Mouse (Mus musculus): ENCODE results near the gene Rgs7bp. TPM values are rescaled to one million over a fixed set of nuclear protein-coding genes. Genes with fewer than 3 reads are reported as not detected.

Gene Rgs7bp
- polyA plus RNA-seq, 1 experiment from 2014 or later: 14.0 TPM

DNA sequence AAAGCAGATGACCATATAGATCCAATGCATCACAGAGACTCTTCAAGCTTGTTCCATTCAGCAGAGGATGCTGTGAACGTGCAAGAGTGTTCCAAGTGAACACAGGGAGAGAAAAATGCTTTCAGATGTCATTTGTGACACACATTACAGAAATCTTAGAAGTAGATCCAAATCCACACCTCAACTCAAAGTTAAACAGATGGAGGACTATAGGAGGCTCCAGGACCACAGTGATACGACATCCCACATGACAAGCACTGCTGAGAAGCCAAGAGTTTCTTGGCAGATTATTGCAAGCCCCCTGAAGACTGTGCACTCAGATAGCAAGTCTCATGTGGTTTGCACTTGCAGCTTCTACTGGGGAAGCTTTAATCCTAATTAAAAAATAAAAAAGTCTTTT, 53.0 kb downstream of the Rgs7bp start:
- H3K27me3 ChIP-seq: no peaks in the 10 kb centered on the region
- ATAC-seq (ENCODE audit: low read depth): no peak
- no peak overlapping the region for H3K9ac ChIP-seq
- 81% methylated on average over 2 of the region's 2 CpGs for WGBS
- H3K9me3 ChIP-seq: no peaks in the 10 kb centered on the region
- H3K4me3 ChIP-seq: no peak overlapping the region
- H3K4me1 ChIP-seq (replicated peaks): no peaks in the 10 kb centered on the region; the same call in 1 of the 2 replicates
- H3K36me3 ChIP-seq: no peaks in the 10 kb centered on the region
- no peak overlapping the region for H3K4me2 ChIP-seq
- no peak overlapping the region for H3K27ac ChIP-seq (replicated peaks)

DNA sequence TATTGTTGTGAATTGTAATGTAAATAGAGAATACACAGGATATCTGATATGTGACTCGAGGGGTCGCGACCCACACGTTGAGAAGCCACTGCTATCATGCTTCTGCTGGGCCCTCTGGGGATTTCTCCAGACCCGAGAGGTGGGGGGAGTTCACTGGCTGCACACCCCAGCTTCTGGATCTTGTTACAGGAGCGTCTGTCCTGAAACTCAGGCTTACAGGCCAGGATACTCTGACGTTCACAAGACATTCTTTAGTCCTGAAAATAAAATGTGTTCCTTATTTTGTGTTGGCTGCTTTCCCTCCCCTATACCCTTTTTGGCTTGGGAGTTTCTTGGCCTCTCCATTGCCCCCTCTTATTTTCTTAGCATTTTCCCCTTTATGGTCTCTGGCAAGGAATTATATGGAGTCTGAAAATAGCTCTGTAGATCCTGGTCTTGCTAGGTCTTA, 65.9 kb downstream of the Rgs7bp start:
- H3K27me3 ChIP-seq: no peaks in the 10 kb centered on the region
- ATAC-seq (ENCODE audit: low read depth): no peak
- H3K4me2 ChIP-seq: no peak overlapping the region
- WGBS: 73% methylated on average over 7 of the region's 7 CpGs
- no peak overlapping the region for H3K9ac ChIP-seq
- H3K36me3 ChIP-seq: no peaks in the 10 kb centered on the region
- no peak overlapping the region for H3K27ac ChIP-seq (replicated peaks)
- H3K4me3 ChIP-seq: no peak overlapping the region
- no peaks in the 10 kb centered on the region for H3K9me3 ChIP-seq
- no peaks in the 10 kb centered on the region for H3K4me1 ChIP-seq (replicated peaks)

DNA sequence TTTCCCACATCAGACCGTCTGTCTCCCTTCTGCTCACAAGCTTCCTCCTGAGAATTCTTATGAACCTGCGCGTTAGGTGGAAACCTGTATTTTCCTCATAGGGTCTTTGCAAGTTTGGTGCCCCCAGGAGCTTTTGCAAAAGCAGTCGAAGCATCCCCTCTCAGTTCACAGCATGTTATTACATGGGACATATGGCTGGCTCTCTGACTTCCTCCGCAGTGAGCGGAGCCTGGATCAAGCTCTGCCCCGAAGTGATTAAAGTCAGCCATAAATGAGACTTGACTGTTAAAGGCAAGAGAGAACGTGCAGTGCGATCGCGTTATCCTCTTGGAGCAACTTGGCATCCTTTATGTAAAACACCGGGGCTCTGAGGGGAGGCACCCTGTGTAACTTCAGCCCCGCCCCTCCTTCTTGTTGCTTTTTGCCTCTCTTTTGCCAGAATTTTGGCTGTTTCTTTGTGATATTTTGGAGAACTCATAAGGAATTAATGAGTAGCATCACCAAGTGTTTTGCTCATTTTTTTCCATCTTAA, 66.7 kb downstream of the Rgs7bp start:
- H3K27me3 ChIP-seq: no peaks in the 10 kb centered on the region
- no peak for ATAC-seq (ENCODE audit: low read depth)
- H3K4me1 ChIP-seq (replicated peaks): no peaks in the 10 kb centered on the region
- WGBS: 84% methylated on average over 13 of the region's 13 CpGs
- H3K4me2 ChIP-seq: no peak overlapping the region
- no peaks in the 10 kb centered on the region for H3K36me3 ChIP-seq
- H3K4me3 ChIP-seq: no peak overlapping the region
- H3K9ac ChIP-seq: no peak overlapping the region
- H3K9me3 ChIP-seq: no peaks in the 10 kb centered on the region
- no peak overlapping the region for H3K27ac ChIP-seq (replicated peaks)

DNA sequence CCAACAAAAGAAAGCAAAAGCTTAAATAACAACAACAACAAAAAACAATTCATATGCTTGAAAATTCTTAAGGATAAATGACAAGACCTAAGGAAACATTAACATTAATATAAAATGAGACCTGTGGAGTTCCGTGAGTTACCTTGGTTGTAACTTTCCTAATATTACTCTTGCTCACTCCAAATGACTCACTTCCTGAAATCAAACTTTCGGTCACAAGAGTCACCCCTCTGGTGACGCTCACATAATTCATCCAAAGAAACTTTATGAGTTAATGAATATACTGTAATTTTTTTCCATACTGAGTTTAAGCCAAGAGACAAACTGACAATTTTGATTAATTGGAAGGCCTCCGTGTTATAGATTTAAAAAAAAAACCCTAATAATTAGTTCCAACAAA, 69.0 kb downstream of the Rgs7bp start:
- H3K36me3 ChIP-seq: no peaks in the 10 kb centered on the region
- H3K27ac ChIP-seq (replicated peaks): no peak overlapping the region
- no peak overlapping the region for H3K4me3 ChIP-seq
- 0 out of 2 replicates have a peak, but pooled peaks cover 7% of the 10 kb centered on the region for H3K9me3 ChIP-seq
- no peaks in the 10 kb centered on the region for H3K4me1 ChIP-seq (replicated peaks)
- H3K9ac ChIP-seq: no peak overlapping the region
- H3K27me3 ChIP-seq: no peaks in the 10 kb centered on the region
- H3K4me2 ChIP-seq: no peak overlapping the region
- ATAC-seq (ENCODE audit: low read depth): no peak
- 88% methylated on average over 4 of the region's 4 CpGs for WGBS

DNA sequence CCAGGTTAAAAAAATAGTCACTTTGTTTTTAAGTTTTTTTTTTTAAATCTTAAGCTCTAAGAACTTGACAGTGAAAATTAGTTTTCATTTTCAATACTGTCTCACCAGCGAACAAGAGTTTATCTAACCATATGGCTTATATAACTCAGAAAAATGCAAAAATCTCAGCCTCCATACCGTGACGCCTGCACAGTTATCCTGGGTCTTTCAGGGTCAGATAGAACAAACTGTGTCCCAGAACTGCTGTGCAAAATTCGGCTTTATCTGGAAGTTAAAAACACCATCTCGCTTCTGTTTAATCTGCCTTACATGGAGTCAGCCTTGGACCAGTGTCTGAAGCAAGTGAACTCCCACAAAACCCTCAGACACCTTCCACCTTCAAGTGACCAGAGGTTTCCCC, 70.7 kb downstream of the Rgs7bp start:
- 85% methylated on average over 5 of the region's 5 CpGs for WGBS
- H3K4me2 ChIP-seq: no peak overlapping the region
- no peak overlapping the region for H3K4me3 ChIP-seq
- 0 out of 2 replicates have a peak, but pooled peaks cover 7% of the 10 kb centered on the region for H3K9me3 ChIP-seq
- H3K4me1 ChIP-seq (replicated peaks): no peaks in the 10 kb centered on the region
- H3K27me3 ChIP-seq: no peaks in the 10 kb centered on the region
- no peak for ATAC-seq (ENCODE audit: low read depth)
- H3K9ac ChIP-seq: no peak overlapping the region
- H3K36me3 ChIP-seq: no peaks in the 10 kb centered on the region
- H3K27ac ChIP-seq (replicated peaks): no peak overlapping the region

DNA sequence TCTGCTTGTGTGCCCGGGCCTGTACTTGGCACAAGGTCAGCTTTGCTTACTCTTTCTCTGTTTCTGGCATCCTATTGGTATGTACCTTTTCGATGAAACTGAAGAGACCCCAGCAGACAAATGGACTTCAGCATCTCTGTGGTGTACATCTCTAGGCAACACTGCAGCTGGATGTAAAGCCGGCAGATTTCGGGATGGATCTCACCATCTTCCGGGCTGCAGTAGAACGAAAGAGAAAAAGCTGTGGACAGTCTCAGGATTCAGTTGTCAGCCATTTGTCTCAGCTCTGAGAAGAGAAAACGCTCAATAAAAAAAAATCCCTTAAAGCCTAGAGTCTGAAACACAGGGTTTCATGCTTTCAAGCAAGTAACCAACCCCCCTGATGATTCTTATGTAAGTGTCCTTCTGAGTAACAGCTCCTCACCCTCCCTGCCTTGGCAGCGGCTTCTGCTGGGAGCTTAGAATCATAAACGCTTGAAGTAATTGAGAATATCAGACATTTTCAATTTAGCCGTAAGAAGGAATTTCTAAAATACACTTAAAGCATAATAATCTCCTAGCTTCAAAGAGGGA, 71.9 kb downstream of the Rgs7bp start:
- Histone ChIP-seq H3K36me3 (no peaks in the 10 kb centered on the region), H3K27me3 (no peaks in the 10 kb centered on the region), H3K27ac (replicated peaks) (no peak overlapping the region), H3K9ac (no peak overlapping the region), H3K4me3 (no peak overlapping the region), H3K9me3 (0 out of 2 replicates have a peak, but pooled peaks cover 7% of the 10 kb centered on the region), H3K4me2 (no peak overlapping the region), H3K4me1 (replicated peaks) (no peaks in the 10 kb centered on the region)
- ATAC-seq (ENCODE audit: low read depth): no peak
- WGBS: 92% methylated on average over 10 of the region's 10 CpGs

DNA sequence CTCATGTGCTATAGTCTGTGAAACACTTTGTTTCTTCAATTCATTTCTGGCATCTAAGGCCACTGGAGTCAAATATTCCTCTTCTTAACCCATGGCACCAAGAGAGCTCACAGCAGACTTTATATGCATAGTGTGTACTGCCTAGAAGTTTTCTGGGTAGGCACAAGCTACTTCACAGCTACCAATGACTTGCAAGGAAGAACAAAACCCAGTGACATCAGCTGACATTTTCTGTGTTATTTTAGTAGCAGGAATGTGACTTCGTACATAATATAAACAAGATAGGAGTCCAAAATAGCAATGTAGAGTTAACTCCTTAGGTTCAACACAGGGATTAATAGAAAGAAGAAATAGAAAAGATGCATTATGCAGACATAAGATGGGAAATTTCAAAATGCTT, 76.6 kb downstream of the Rgs7bp start:
- ATAC-seq (ENCODE audit: low read depth): no peak
- Histone ChIP-seq H3K4me1 (replicated peaks) (no peaks in the 10 kb centered on the region; the same call in 1 of the 2 replicates), H3K27me3 (no peaks in the 10 kb centered on the region), H3K36me3 (no peaks in the 10 kb centered on the region), H3K9ac (no peak overlapping the region), H3K4me3 (no peak overlapping the region), H3K4me2 (no peak overlapping the region), H3K9me3 (0 out of 2 replicates have a peak, but pooled peaks cover 7% of the 10 kb centered on the region), H3K27ac (replicated peaks) (no peak overlapping the region)
- WGBS: 85% methylated on average over 1 of the region's 1 CpGs

DNA sequence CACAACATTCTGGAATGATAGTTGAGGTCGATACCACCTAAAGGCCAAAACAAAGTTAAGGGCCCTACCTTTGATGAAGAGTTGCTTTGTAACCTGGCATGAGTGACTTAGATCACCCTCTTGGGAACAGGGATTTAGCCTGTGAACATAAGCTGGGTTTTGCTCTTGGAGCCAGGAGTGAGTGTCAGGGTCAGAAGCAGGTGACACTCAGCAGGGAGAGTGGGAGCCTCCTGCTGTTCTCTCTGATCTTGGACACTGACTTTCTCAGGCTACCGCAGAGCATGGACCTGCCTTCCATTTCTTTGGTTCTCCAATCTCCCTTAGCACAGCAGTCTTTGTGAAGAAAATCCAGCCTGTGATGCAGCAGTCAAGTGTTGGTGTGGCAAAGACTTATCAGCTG, 87.2 kb downstream of the Rgs7bp start:
- Histone ChIP-seq H3K36me3 (no peaks in the 10 kb centered on the region), H3K9me3 (no peaks in the 10 kb centered on the region), H3K4me1 (replicated peaks) (peaks cover 6% of the 10 kb centered on the region; the same call in 1 of the 2 replicates), H3K27me3 (no peaks in the 10 kb centered on the region), H3K9ac (no peak overlapping the region), H3K4me2 (no peak overlapping the region), H3K4me3 (no peak overlapping the region), H3K27ac (replicated peaks) (no peak overlapping the region)
- 56% methylated on average over 2 of the region's 2 CpGs for WGBS
- no peak for ATAC-seq (ENCODE audit: low read depth)

DNA sequence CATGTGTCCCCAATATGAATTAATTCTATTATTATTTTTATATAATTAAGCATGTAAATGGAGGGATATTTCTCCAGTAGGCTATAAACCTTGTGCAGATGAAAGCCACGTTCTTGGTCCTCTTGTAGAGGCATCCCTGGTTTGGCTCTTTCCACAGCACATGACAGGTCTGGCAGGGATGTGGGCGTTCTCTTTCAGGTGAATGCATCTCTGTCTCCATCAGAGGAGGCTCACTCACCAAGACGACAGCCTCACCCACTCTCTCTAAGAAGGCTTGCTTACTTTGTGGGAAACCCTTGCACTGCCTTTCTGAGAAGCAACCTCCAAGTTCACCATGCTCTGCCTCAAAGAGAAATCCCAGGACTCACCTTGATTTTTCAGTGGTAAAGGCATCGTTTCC, 91.0 kb downstream of the Rgs7bp start:
- no peak overlapping the region for H3K4me2 ChIP-seq
- no peaks in the 10 kb centered on the region for H3K27me3 ChIP-seq
- no peak overlapping the region for H3K4me3 ChIP-seq
- H3K9me3 ChIP-seq: no peaks in the 10 kb centered on the region
- H3K27ac ChIP-seq (replicated peaks): no peak overlapping the region
- no peaks in the 10 kb centered on the region for H3K36me3 ChIP-seq
- peaks cover 8% of the 10 kb centered on the region for H3K4me1 ChIP-seq (replicated peaks)
- ATAC-seq (ENCODE audit: low read depth): no peak
- 84% methylated on average over 4 of the region's 4 CpGs for WGBS
- no peak overlapping the region for H3K9ac ChIP-seq

DNA sequence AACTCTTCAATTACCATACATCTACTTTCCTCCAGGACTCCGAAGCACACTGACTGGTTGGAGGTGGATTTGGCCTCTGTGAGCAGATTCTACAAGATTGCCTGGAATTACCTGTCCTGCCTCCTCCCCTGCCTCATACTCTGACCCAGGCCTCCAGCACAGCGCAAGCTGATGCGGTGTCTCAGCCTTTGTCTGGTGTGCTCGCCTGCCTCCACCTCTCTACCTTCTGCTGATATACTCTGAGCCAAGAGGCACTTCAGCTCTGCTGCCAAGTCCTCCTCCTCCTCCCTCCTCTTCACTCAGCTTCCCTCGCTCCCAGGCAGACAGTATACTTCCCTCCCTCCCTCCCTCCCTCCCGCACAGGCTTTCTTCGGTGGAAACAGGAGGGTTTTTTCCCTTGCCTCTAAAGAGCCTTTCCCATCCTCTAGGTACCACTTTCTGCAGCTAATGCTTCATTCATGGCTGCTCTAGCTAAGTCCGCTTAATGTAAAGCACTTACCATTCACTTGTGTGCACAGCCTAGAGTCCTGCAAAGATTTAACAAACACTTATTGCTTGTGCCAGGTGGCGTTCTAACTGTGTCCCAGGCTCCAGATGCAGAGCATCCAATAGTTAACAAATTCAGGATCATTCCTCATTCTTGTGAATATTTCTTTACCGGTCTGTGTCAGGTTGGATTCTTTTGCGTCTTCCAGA, 91.9 kb downstream of the Rgs7bp start:
- 65% methylated on average over 11 of the region's 11 CpGs for WGBS
- no peak overlapping the region for H3K4me2 ChIP-seq

DNA sequence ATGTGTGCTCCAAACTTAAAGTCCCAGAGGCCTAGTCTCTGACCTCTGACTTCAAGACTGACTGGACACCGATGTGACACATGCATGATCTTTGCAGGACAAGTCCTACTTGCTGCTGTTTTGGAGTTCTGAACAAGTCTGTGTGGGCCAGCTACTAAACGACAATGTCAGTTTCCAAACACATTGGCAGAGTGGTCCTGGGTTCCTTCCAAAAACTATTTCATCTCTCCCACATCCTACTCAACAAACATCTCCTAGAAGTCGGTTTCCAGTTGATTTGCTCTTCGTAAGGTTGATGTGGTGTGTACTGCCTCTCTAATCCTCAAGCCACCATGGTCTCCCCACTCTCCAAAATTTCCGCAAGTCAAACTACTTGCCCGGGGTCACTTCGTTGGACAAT, 92.6 kb downstream of the Rgs7bp start:
- H3K4me3 ChIP-seq: no peak overlapping the region
- ATAC-seq (ENCODE audit: low read depth): no peak
- H3K36me3 ChIP-seq: no peaks in the 10 kb centered on the region
- H3K9me3 ChIP-seq: no peaks in the 10 kb centered on the region
- no peak overlapping the region for H3K9ac ChIP-seq
- no peaks in the 10 kb centered on the region for H3K27me3 ChIP-seq
- peaks cover 8% of the 10 kb centered on the region for H3K4me1 ChIP-seq (replicated peaks)
- H3K4me2 ChIP-seq: no peak overlapping the region
- H3K27ac ChIP-seq (replicated peaks): no peak overlapping the region; the same call in 1 of the 2 replicates
- 88% methylated on average over 7 of the region's 7 CpGs for WGBS

More for the DNA sequence above, 91.9 kb downstream of the Rgs7bp start:
- H3K9ac ChIP-seq: no peak overlapping the region
- no peak overlapping the region for H3K4me3 ChIP-seq
- H3K27ac ChIP-seq (replicated peaks): no peak overlapping the region; the same call in 1 of the 2 replicates
- ATAC-seq (ENCODE audit: low read depth): peak; percentile 82
- H3K27me3 ChIP-seq: no peaks in the 10 kb centered on the region
- peaks cover 8% of the 10 kb centered on the region for H3K4me1 ChIP-seq (replicated peaks)
- H3K9me3 ChIP-seq: no peaks in the 10 kb centered on the region
- H3K36me3 ChIP-seq: no peaks in the 10 kb centered on the region

DNA sequence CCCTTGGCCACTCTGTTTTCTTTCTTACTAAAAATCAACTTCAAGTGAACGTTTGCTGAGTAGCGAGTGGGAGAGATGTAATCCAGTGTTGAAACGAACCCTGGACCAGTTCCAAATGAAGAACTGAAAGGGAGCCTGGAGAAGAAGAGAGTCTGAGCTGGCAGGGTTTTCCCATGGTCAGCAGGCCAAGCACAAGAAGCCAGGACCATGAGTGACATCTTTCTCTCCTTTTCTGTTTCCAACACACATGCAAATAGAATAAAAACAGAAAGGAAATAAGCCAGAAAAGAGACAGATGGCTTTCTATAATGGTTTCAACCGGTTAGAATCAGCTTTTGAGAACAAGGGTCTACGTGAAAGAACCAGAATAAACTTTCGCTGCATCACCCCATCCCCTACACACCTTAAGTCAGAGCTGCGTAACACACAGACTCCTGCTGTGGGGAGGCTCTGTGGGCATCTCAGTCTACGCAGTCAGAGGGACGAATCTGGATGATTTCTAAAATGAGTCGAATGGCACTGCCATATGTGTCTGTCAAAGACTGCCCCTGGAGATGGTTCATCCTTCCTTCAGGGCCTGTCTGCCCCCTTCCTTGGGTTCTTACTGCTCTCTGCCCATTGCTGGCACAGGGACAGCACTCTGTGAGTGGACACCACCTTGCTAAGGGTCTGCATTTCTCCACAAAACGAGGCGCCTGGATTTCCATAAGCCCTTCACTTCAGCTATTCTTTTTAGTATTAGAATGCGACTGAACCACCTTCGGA, 93.6 kb downstream of the Rgs7bp start:
- Histone ChIP-seq H3K4me2 (no peak overlapping the region), H3K4me3 (no peak overlapping the region), H3K4me1 (replicated peaks) (peaks cover 8% of the 10 kb centered on the region), H3K9me3 (no peaks in the 10 kb centered on the region), H3K27ac (replicated peaks) (no peak overlapping the region), H3K27me3 (no peaks in the 10 kb centered on the region), H3K36me3 (no peaks in the 10 kb centered on the region), H3K9ac (no peak overlapping the region)
- WGBS: 89% methylated on average over 14 of the region's 14 CpGs
- no peak for ATAC-seq (ENCODE audit: low read depth)
